Mouse (Mus musculus) hindbrain, embryonic 15.5 days (tissue): ENCODE results near the gene Krtap5-4. TPM values are rescaled to one million over a fixed set of nuclear protein-coding genes. Genes with fewer than 3 reads are reported as not detected.
"Not testable (repeated sequence)": the region's sequence is repeated elsewhere in the genome, so short reads cannot be mapped to it uniquely, and the experiment has no call there.

Experiments
- ATAC-seq: fragments of 200-750 bp; cut with Nextera tagmentation; 2 replicates; pipeline ENCODE4 v1.8.0; 2017; ENCODE audit warnings: low read depth, moderate number of reproducible peaks, moderate TSS enrichment; ENCODE audit not compliant: low FRiP score
- H3K27ac ChIP-seq: fragments of 300-500 bp; sonication (generic); replicated peaks from 2 replicates; pipeline ENCODE4 v1.5.1; 2015; ENCODE audit warnings: mild to moderate bottlenecking, inconsistent platforms
- H3K27me3 ChIP-seq: fragments of 300-500 bp; sonication (generic); 2 replicates; pipeline ENCODE4 v1.6.1; 2015; ENCODE audit warnings: control low read depth, inconsistent platforms
- H3K36me3 ChIP-seq: fragments of 300-500 bp; sonication (generic); 2 replicates; pipeline ENCODE4 v1.6.1; 2015; ENCODE audit warnings: control low read depth, inconsistent platforms
- H3K4me1 ChIP-seq: fragments of 300-500 bp; sonication (generic); replicated peaks from 2 replicates; pipeline ENCODE4 v1.6.1; 2015; ENCODE audit warnings: control low read depth, inconsistent platforms
- H3K4me2 ChIP-seq: fragments of 300-500 bp; sonication (generic); 2 replicates; pipeline ENCODE4 v1.6.1; 2015; ENCODE audit warnings: moderate library complexity, mild to moderate bottlenecking, inconsistent platforms
- H3K4me3 ChIP-seq: fragments of 300-500 bp; sonication (generic); 2 replicates; pipeline ENCODE4 v1.5.1; 2015; ENCODE audit warnings: mild to moderate bottlenecking, inconsistent platforms
- H3K9ac ChIP-seq: fragments of 300-500 bp; sonication (generic); 2 replicates; pipeline ENCODE4 v1.6.1; 2015; ENCODE audit warnings: inconsistent platforms
- H3K9me3 ChIP-seq: fragments of 300-500 bp; sonication (generic); 2 replicates; pipeline ENCODE4 v1.6.1; 2016; ENCODE audit warnings: control low read depth, inconsistent platforms
- WGBS: fragments of 180-500 bp; shearing (Covaris S2); methylation state at CpG from one replicate; pipeline ENCODE4 v1.1.7; 2015; 5-methylcytosine and 5-hydroxymethylcytosine counted together
- polyA plus RNA-seq: library from polyadenylated mRNA; unstranded; fragments of >200 nt; fragmentation: Nextera tagmentation; extraction: Ambion mirVana; gene quantifications from 2 replicates; pipeline ENCODE4 v1.2.1, GENCODE M21; 2015

Krtap5-4 gene
- polyA plus RNA-seq, 1 experiment from 2014 or later = not detected

- Histone ChIP-seq H3K9me3 (no peaks in the 10 kb centered on the region), H3K27ac (no peak overlapping the region), H3K27me3 (no peaks in the 10 kb centered on the region), H3K9ac (no peak overlapping the region), H3K36me3 (no peaks in the 10 kb centered on the region), H3K4me3 (no peak overlapping the region), H3K4me1 (no peaks in the 10 kb centered on the region), H3K4me2 (no peak overlapping the region)
- ATAC-seq = no peak
Observed at GRCm38 (mm10) chr7:142295418-142295817, 7.9 kb upstream of the Krtap5-4 start.

GRCm38 (mm10) chr7:142296108-142296507 lies 7.2 kb upstream of the Krtap5-4 start:
- not testable (repeated sequence) for H3K27me3 ChIP-seq, H3K9ac ChIP-seq, H3K9me3 ChIP-seq, H3K36me3 ChIP-seq, H3K4me1 ChIP-seq, H3K4me2 ChIP-seq, ATAC-seq, H3K4me3 ChIP-seq, H3K27ac ChIP-seq
- WGBS = 32% methylated on average over 4 of the region's 4 CpGs

GRCm38 (mm10) chr7:142297018-142297417 lies 6.3 kb upstream of the Krtap5-4 start, which contains the start of gene Krtap5-1:
TSS of gene Krtap5-1 (minus strand) at chr7:142297118.
- not testable (repeated sequence) for H3K9me3 ChIP-seq, H3K4me2 ChIP-seq, H3K4me1 ChIP-seq, ATAC-seq, H3K9ac ChIP-seq, H3K27me3 ChIP-seq, H3K36me3 ChIP-seq, H3K27ac ChIP-seq, H3K4me3 ChIP-seq

GRCm38 (mm10) chr7:142303929-142304328 lies 580 bp downstream of the Krtap5-4 start:
- not testable (repeated sequence) for H3K27ac ChIP-seq, H3K9ac ChIP-seq, H3K4me2 ChIP-seq, H3K27me3 ChIP-seq, H3K4me3 ChIP-seq, H3K9me3 ChIP-seq, ATAC-seq, H3K4me1 ChIP-seq, H3K36me3 ChIP-seq
- WGBS = 96% methylated on average over 1 of the region's 1 CpGs

- Histone ChIP-seq H3K9ac (no peak overlapping the region), H3K9me3 (no peaks in the 10 kb centered on the region), H3K36me3 (no peaks in the 10 kb centered on the region), H3K4me3 (no peak overlapping the region), H3K27ac (no peak overlapping the region), H3K4me2 (no peak overlapping the region), H3K4me1 (peaks cover 15% of the 10 kb centered on the region), H3K27me3 (no peaks in the 10 kb centered on the region)
- peak; percentile 55; the same call in 1 of the 2 replicates for ATAC-seq
- WGBS = 33% methylated on average over 5 of the region's 5 CpGs
Observed at GRCm38 (mm10) chr7:142314600-142315285, 11.4 kb downstream of the Krtap5-4 start.

- H3K4me1 ChIP-seq = peaks cover 30% of the 10 kb centered on the region
- no peak; the same call in 1 of the 2 replicates for ATAC-seq
- H3K4me3 ChIP-seq = no peak overlapping the region
- H3K27ac ChIP-seq = no peak overlapping the region
- no peak overlapping the region for H3K4me2 ChIP-seq
- no peaks in the 10 kb centered on the region for H3K9me3 ChIP-seq
- H3K27me3 ChIP-seq = no peaks in the 10 kb centered on the region
- WGBS = 46% methylated on average over 6 of the region's 6 CpGs
- no peaks in the 10 kb centered on the region for H3K36me3 ChIP-seq
- H3K9ac ChIP-seq = no peak overlapping the region
Observed at GRCm38 (mm10) chr7:142316558-142316957, 13.2 kb downstream of the Krtap5-4 start.

- H3K9me3 ChIP-seq = no peaks in the 10 kb centered on the region
- no peak overlapping the region for H3K4me3 ChIP-seq
- H3K27me3 ChIP-seq = no peaks in the 10 kb centered on the region
- H3K4me1 ChIP-seq = peaks cover 30% of the 10 kb centered on the region
- no peak overlapping the region for H3K27ac ChIP-seq
- H3K4me2 ChIP-seq = no peak overlapping the region
- no peak overlapping the region for H3K9ac ChIP-seq
- 84% methylated on average over 5 of the region's 5 CpGs for WGBS
- no peaks in the 10 kb centered on the region for H3K36me3 ChIP-seq
- no peak for ATAC-seq
Observed at GRCm38 (mm10) chr7:142317216-142317615, 13.9 kb downstream of the Krtap5-4 start.

- Histone ChIP-seq H3K27ac (peak overlapping the region; percentile 40; the same call in 1 of the 2 replicates), H3K36me3 (no peaks in the 10 kb centered on the region), H3K4me3 (no peak overlapping the region), H3K27me3 (no peaks in the 10 kb centered on the region), H3K9me3 (no peaks in the 10 kb centered on the region), H3K4me1 (peaks cover 30% of the 10 kb centered on the region), H3K9ac (no peak overlapping the region), H3K4me2 (no peak overlapping the region)
- no peak for ATAC-seq
- 56% methylated on average over 11 of the region's 11 CpGs for WGBS
Observed at GRCm38 (mm10) chr7:142319124-142319523, 15.8 kb downstream of the Krtap5-4 start.

- H3K27ac ChIP-seq = no peak overlapping the region
Observed at GRCm38 (mm10) chr7:142320906-142321305, 17.6 kb downstream of the Krtap5-4 start.

GRCm38 (mm10) chr7:142321637-142322306 lies 18.4 kb downstream of the Krtap5-4 start:
- H3K4me1 ChIP-seq = peaks cover 24% of the 10 kb centered on the region
- H3K4me2 ChIP-seq, H3K9me3 ChIP-seq, H3K27me3 ChIP-seq, ATAC-seq, H3K36me3 ChIP-seq, H3K9ac ChIP-seq, H3K27ac ChIP-seq, H3K4me3 ChIP-seq: not testable (repeated sequence)
- 43% methylated on average over 5 of the region's 10 CpGs for WGBS

More at GRCm38 (mm10) chr7:142320906-142321305, 17.6 kb downstream of the Krtap5-4 start:
- Histone ChIP-seq H3K4me3 (no peak overlapping the region), H3K9ac (no peak overlapping the region), H3K27me3 (no peaks in the 10 kb centered on the region), H3K4me1 (peaks cover 24% of the 10 kb centered on the region), H3K9me3 (no peaks in the 10 kb centered on the region), H3K36me3 (no peaks in the 10 kb centered on the region), H3K4me2 (no peak overlapping the region)
- WGBS = 28% methylated on average over 2 of the region's 2 CpGs
- ATAC-seq = no peak

GRCm38 (mm10) chr7:142322641-142323040 lies 19.3 kb downstream of the Krtap5-4 start:
- no peak for ATAC-seq
- WGBS = 92% methylated on average over 6 of the region's 6 CpGs

GRCm38 (mm10) chr7:142323396-142324117 lies 20.2 kb downstream of the Krtap5-4 start:
- no peak overlapping the region for H3K4me3 ChIP-seq
- WGBS = 88% methylated on average over 12 of the region's 12 CpGs
- no peaks in the 10 kb centered on the region for H3K9me3 ChIP-seq
- ATAC-seq = no peak
- no peak overlapping the region for H3K4me2 ChIP-seq
- no peaks in the 10 kb centered on the region for H3K27me3 ChIP-seq
- no peak overlapping the region for H3K9ac ChIP-seq
- no peaks in the 10 kb centered on the region for H3K36me3 ChIP-seq
- peaks cover 24% of the 10 kb centered on the region for H3K4me1 ChIP-seq
- H3K27ac ChIP-seq = no peak overlapping the region

More at GRCm38 (mm10) chr7:142322641-142323040, 19.3 kb downstream of the Krtap5-4 start:
- Histone ChIP-seq H3K9ac (no peak overlapping the region), H3K27ac (no peak overlapping the region), H3K9me3 (no peaks in the 10 kb centered on the region), H3K4me3 (no peak overlapping the region), H3K4me2 (no peak overlapping the region), H3K4me1 (peaks cover 24% of the 10 kb centered on the region), H3K36me3 (no peaks in the 10 kb centered on the region), H3K27me3 (no peaks in the 10 kb centered on the region)
